Comparison of ENCODE assay signal across 29 mouse cellular contexts in the genomic region with DNA sequence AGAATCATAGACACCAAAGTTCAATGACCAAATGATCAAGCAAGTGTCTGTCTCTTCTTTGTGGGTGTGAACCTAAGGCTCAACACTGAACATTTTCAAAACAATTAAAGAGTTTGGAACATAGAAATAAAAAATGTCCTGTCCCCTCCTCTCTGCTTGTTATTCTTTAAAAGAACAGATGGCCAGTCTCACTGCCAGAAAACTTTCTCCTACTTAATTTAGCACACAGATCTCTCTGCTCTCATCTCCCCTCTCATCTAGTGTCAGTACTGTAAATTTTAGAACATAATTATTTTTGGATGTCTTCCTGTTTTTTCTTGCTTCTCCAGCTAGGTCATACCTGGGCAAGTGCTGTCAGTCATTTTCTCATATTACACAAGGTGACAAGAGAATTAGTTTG.
A peak's percentile ranks its signal among the peaks of the same experiment; 100 is the strongest.
DNase-seq lines count a peak whose midpoint lies in the region; ATAC-seq and TF ChIP-seq lines count a peak whose summit lies in the region.
"Had no signal": no experiment of that assay in that cellular context is flagged by ENCODE, and none has a peak within 500 bp of the region (broad histone marks: within the 10 kb centered on the region; RNA-seq: fewer than 3 reads in every experiment).

No protein-coding gene starts in this region.

- no peak overlapping the region for H3K9ac ChIP-seq in midbrain, embryonic 11.5 days (ENCODE audit: low read length)
- no peak overlapping the region for H3K9ac ChIP-seq in midbrain, embryonic 16.5 days (ENCODE audit: low read depth, low read length)
- H3K9ac ChIP-seq: embryonic facial prominence, embryonic 13.5 days; forebrain, embryonic 15.5 days; heart, embryonic 15.5 days; limb, embryonic 12.5 days; liver, embryonic 15.5 days; lung, embryonic 15.5 days; midbrain, embryonic 13.5 days had no signal

- H3K9me3 ChIP-seq in midbrain, embryonic 11.5 days (ENCODE audit: control insufficient read depth, low read length) = no peaks in the 10 kb centered on the region
- H3K9me3 ChIP-seq in midbrain, embryonic 16.5 days (replicated peaks; ENCODE audit: control insufficient read depth, low read length, poor library complexity, severe bottlenecking) = no peaks in the 10 kb centered on the region
- H3K9me3 ChIP-seq: embryonic facial prominence, embryonic 13.5 days; forebrain, embryonic 10.5 days; forebrain, embryonic 15.5 days; heart, embryonic 10.5 days; heart, embryonic 15.5 days; limb, embryonic 12.5 days; liver, embryonic 15.5 days; lung, embryonic 15.5 days; midbrain, embryonic 13.5 days had no signal

- no peak overlapping the region for H3K4me2 ChIP-seq in midbrain, embryonic 11.5 days
- no peak overlapping the region for H3K4me2 ChIP-seq in midbrain, embryonic 16.5 days (ENCODE audit: low read length)
- H3K4me2 ChIP-seq: embryonic facial prominence, embryonic 13.5 days; forebrain, embryonic 15.5 days; heart, embryonic 15.5 days; limb, embryonic 12.5 days; liver, embryonic 15.5 days; lung, embryonic 15.5 days; midbrain, embryonic 13.5 days had no signal

- H3K4me1 ChIP-seq in midbrain, embryonic 11.5 days (ENCODE audit: control insufficient read depth, insufficient read depth, low read length) = no peaks in the 10 kb centered on the region
- no peaks in the 10 kb centered on the region for H3K4me1 ChIP-seq in midbrain, embryonic 16.5 days (ENCODE audit: control insufficient read depth, insufficient read depth, low read length)
- H3K4me1 ChIP-seq: embryonic facial prominence, embryonic 13.5 days; forebrain, embryonic 10.5 days; forebrain, embryonic 15.5 days; heart, embryonic 10.5 days; heart, embryonic 15.5 days; limb, embryonic 12.5 days; liver, embryonic 15.5 days; lung, embryonic 15.5 days; megakaryocyte, embryonic 14.5 days; midbrain, embryonic 13.5 days had no signal

- H3K36me3 ChIP-seq in midbrain, embryonic 11.5 days (ENCODE audit: control insufficient read depth, insufficient read depth, low read length) = no peaks in the 10 kb centered on the region
- H3K36me3 ChIP-seq in midbrain, embryonic 16.5 days (ENCODE audit: control insufficient read depth, insufficient read depth, low read length) = no peaks in the 10 kb centered on the region
- H3K36me3 ChIP-seq: embryonic facial prominence, embryonic 13.5 days; forebrain, embryonic 10.5 days; forebrain, embryonic 15.5 days; heart, embryonic 10.5 days; heart, embryonic 15.5 days; limb, embryonic 12.5 days; liver, embryonic 15.5 days; lung, embryonic 15.5 days; midbrain, embryonic 13.5 days had no signal

- no peak for TF ChIP-seq CTCF in left cerebral cortex, adult 2 months (IDR thresholded peaks at IDR 0.05)

- no peak overlapping the region for H3K27ac ChIP-seq in midbrain, embryonic 11.5 days (ENCODE audit: low read depth, low read length)
- H3K27ac ChIP-seq in midbrain, embryonic 16.5 days (ENCODE audit: low read length) = no peak overlapping the region
- H3K27ac ChIP-seq in left cerebral cortex, adult 2 months = peak overlapping the region; percentile 81
- H3K27ac ChIP-seq: embryonic facial prominence, embryonic 13.5 days; forebrain, embryonic 10.5 days; forebrain, embryonic 15.5 days; heart, embryonic 10.5 days; heart, embryonic 15.5 days; limb, embryonic 12.5 days; liver, embryonic 15.5 days; lung, embryonic 15.5 days; midbrain, embryonic 13.5 days; stomach, postnatal 0 days had no signal

- DNase-seq in layer of hippocampus, adult 11-12 months (ENCODE audit: low spot score) = peak; percentile 55
- DNase-seq in layer of hippocampus, adult 9-10 months (ENCODE audit: low spot score) = no peak
- peak; percentile 17 for DNase-seq in midbrain, embryonic 11.5 days (ENCODE audit: low spot score, missing footprints)
- no peak for DNase-seq in left cerebral cortex, adult 2 months (ENCODE audit: extremely low spot score in 1 of 2, low spot score in 2 of 2)
- peak; percentile 85 for DNase-seq in telencephalon, adult 2 months (ENCODE audit: low read depth, low spot score)
- no peak for DNase-seq in thymus, postnatal 0 days (ENCODE audit: low spot score)
- DNase-seq: adrenal gland, postnatal 14 days; cerebellum, adult 11-12 months; cerebellum, adult 9-11 months; gastrocnemius, postnatal 14 days; heart, adult 11 months; kidney, adult 18-20 months; kidney, postnatal 4 days; lung, postnatal 36 days; right cerebral cortex, postnatal 4 days had no signal

- ATAC-seq in midbrain, embryonic 11.5 days (ENCODE audit: low FRiP score) = no peak
- no peak for ATAC-seq in midbrain, embryonic 16.5 days
- ATAC-seq: CD4-positive, CD25-positive, alpha-beta regulatory T cell, adult 4 months; forebrain, embryonic 15.5 days; hindbrain, embryonic 16.5 days; midbrain, embryonic 13.5 days had no signal

- intact Hi-C loops in left cerebral cortex, adult 2 months (cut with DNase I) = loop anchor here (1.0 to 5.0 kb wide), 2 partner anchors 199 to 612 kb away; no protein-coding TSS in a partner anchor

- H3K4me3 ChIP-seq in midbrain, embryonic 11.5 days (ENCODE audit: low read depth, low read length) = no peak overlapping the region
- no peak overlapping the region for H3K4me3 ChIP-seq in midbrain, embryonic 16.5 days (ENCODE audit: low read depth, low read length)
- H3K4me3 ChIP-seq in left cerebral cortex, adult 2 months = no peak overlapping the region
- H3K4me3 ChIP-seq: embryonic facial prominence, embryonic 13.5 days; forebrain, embryonic 10.5 days; forebrain, embryonic 15.5 days; heart, embryonic 10.5 days; heart, embryonic 15.5 days; limb, embryonic 12.5 days; liver, embryonic 15.5 days; lung, embryonic 15.5 days; megakaryocyte, embryonic 14.5 days; midbrain, embryonic 13.5 days had no signal

- no peaks in the 10 kb centered on the region for H3K27me3 ChIP-seq in midbrain, embryonic 11.5 days (ENCODE audit: control insufficient read depth, insufficient read depth, low read length)
- H3K27me3 ChIP-seq in midbrain, embryonic 16.5 days (ENCODE audit: control insufficient read depth, insufficient read depth, low read depth, low read length) = no peaks in the 10 kb centered on the region
- H3K27me3 ChIP-seq: embryonic facial prominence, embryonic 13.5 days; forebrain, embryonic 15.5 days; heart, embryonic 15.5 days; limb, embryonic 12.5 days; liver, embryonic 15.5 days; lung, embryonic 15.5 days; megakaryocyte, embryonic 14.5 days; midbrain, embryonic 13.5 days had no signal

Comparison
In these comparisons a context has a peak if more than half of its experiments do, and no peak if none do; other contexts are left out.
1. DNase-seq: peak in layer of hippocampus, adult 11-12 months (single experiment), midbrain, embryonic 11.5 days (single experiment) and telencephalon, adult 2 months (single experiment); none in layer of hippocampus, adult 9-10 months (single experiment), left cerebral cortex, adult 2 months (0 of 2) and thymus, postnatal 0 days (single experiment).